Mouse (Mus musculus): ENCODE data around the gene Smim20. TPM values are rescaled to one million over a fixed set of nuclear protein-coding genes. Genes with fewer than 3 reads are reported as not detected.

Smim20 gene
- 10 to 100 TPM; 25.7 to 27.6 TPM for total RNA-seq (2021)

GRCm38 (mm10) chr5:53266931-53267853, at the start of gene Smim20:
Gene Smim20, plus strand, starts transcription at chr5:53267083.
- intact Hi-C loops (cut with DNase I): no loop called here
- DNase-seq: peak; percentile 82

GRCm38 (mm10) chr5:53225434-53225833, 41.4 kb upstream of the Smim20 start:
- DNase-seq: no peak
- intact Hi-C loops (cut with DNase I): no loop called here

DNA sequence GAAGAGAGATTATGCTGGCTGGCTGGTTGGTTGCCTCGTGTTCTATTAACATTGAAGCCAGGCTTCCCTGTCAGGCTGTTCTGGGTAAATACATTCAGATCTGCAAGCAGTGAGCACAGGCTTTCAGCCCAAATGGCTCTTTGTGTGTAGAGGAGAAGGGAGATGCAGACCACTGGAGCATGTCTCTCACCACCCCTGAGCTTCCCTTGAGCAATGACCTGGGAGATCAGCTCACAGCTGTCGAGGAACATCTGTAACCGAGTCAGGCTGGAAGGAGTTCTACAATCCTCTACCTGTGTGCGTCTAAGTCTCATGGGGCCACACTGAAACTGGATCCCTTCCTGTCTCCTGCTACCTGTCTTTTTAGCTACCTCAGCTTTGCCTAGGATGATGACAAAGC, 36.3 kb upstream of the Smim20 start:
- intact Hi-C loops (cut with DNase I): no loop called here
- DNase-seq: no peak

DNA sequence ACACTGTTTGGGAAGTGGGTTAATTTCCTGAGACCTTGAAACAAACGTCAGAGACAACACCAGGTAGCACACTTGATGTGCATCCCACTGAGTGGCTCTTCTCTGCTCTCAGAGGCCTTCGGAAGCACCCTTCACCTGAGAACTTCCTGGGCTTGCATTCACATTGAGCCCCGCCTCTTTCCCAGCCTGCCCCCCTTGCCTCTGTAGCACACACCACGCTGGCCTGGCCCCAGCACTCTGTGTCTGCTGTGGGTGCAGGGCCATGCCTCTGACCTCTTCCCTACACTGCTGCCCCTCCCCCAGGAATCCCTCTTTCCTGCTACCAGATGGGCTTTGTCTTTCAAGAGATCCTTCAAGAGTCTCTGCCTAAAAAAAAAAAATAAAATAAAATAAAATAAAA, 31.3 kb upstream of the Smim20 start:
- no peak for DNase-seq
- intact Hi-C loops (cut with DNase I): no loop called here

GRCm38 (mm10) chr5:53236136-53236535, 30.7 kb upstream of the Smim20 start:
- no peak for DNase-seq
- intact Hi-C loops (cut with DNase I): no loop called here

- intact Hi-C loops (cut with DNase I): no loop called here
- DNase-seq: no peak
Observed at GRCm38 (mm10) chr5:53236749-53237148, 30.1 kb upstream of the Smim20 start.

- no peak for DNase-seq
- intact Hi-C loops (cut with DNase I): no loop called here
Observed at GRCm38 (mm10) chr5:53238761-53239160, 28.1 kb upstream of the Smim20 start.

GRCm38 (mm10) chr5:53239189-53239588, 27.7 kb upstream of the Smim20 start:
- intact Hi-C loops (cut with DNase I): no loop called here
- no peak for DNase-seq

DNA sequence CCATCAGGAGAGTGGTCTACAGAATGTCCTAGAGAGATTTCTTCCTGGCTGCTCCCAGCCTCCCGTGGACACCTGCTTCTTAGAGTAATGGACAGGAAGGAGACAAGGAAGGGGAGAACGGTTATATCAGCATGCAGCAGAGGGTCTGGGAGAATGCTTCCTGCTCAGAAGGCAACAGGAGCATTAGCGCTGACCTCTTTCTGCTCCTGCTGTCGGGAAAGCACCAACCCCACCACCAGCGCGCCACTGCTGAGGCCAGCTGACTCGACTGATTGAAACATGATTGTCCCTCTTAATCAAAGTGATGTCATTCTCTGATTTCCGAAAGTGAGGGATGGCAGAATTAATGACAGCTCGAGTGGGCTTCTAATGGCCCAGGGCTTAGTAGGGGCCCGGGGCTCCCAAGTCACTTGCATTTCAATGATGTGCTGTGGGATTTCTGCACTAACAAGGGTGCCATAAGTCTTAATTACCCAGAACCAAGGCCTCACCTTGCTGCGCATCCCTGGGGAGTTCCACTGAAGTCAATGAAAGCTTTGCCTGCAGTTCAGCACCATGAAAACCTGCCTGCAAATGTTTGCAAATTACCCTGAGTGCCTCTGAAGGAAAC, 26.9 kb upstream of the Smim20 start:
- intact Hi-C loops (cut with DNase I): no loop called here
- no peak for DNase-seq

DNA sequence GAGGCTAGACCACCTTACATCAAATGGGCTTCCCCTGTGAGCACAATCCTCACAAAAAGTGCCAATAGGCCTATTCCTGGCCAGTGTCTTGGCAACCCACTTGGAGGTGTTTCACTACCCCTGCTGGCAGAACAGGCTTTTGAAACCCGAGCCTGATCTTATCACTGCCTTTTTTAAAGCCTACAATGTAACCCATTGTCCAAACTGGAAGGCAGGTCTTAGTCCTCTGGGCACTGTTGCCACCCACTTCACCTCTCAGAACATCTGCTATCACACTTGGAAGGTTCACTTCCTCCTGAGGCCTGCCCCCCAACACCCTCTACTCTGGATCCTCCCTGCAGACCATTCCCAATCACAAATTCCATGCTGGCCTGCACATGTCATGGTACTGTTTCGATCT, 25.8 kb upstream of the Smim20 start:
- intact Hi-C loops (cut with DNase I): no loop called here
- no peak for DNase-seq

DNA sequence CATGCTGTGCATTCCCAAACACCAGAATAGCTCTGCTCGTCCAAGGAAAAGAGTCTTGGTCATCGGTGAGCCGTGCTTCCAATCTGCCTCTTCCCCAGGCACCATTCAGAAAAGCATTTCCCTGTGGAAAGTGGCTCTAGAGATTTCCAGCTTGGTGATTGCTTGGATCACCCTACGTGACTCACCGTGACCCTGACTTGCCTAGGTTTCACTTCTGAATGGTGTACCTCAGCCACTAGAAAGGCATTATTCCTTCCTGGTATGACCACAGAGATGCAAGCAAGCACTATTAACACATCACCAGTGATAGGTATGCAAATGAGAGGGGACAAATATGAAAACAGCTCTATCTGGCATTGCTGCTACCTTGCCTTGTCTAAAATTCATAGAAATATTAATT, 24.9 kb upstream of the Smim20 start:
- intact Hi-C loops (cut with DNase I): no loop called here
- DNase-seq: no peak

GRCm38 (mm10) chr5:53242865-53243499, 23.9 kb upstream of the Smim20 start:
- intact Hi-C loops (cut with DNase I): no loop called here
- DNase-seq: no peak

DNA sequence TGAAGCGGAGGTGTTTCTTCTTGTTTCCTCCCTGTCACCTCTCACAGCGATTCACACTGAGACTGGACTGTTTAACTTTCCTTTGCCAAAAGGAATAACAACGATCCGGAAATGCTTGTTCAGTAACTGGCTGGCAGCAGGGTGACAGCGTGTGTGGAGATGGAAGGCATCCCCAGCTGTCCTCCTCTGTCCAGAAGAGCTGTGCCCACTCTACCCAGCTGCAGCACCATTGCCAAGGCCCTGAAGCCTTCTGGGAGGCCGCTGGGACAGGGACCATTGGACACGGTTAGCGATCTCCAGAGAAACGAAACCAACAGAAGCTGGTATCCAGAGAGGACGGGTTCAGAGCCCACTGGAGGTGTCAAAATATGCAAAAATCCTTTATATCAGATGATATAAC, 22.9 kb upstream of the Smim20 start:
- peak; percentile 58 for DNase-seq
- intact Hi-C loops (cut with DNase I): no loop called here

DNA sequence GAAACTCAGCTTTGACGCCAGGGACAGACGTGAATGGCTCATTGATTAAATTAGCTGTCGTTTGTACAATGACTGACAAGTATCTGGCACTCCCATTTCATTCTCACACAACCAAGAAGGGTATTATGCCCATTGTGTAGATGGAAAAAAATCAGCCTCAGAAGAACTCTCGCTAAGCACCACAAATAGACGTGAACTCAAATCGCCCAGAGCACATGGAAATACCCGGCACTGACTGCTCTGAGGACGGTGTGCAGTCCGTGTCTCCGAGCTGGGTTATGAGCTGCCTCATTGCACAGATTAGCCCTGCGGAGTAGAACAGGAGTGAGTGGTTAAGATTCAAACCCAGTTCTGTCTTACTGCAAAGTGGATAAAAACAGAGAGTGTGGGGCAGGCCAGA, 18.4 kb upstream of the Smim20 start:
- DNase-seq: no peak
- intact Hi-C loops (cut with DNase I): no loop called here

DNA sequence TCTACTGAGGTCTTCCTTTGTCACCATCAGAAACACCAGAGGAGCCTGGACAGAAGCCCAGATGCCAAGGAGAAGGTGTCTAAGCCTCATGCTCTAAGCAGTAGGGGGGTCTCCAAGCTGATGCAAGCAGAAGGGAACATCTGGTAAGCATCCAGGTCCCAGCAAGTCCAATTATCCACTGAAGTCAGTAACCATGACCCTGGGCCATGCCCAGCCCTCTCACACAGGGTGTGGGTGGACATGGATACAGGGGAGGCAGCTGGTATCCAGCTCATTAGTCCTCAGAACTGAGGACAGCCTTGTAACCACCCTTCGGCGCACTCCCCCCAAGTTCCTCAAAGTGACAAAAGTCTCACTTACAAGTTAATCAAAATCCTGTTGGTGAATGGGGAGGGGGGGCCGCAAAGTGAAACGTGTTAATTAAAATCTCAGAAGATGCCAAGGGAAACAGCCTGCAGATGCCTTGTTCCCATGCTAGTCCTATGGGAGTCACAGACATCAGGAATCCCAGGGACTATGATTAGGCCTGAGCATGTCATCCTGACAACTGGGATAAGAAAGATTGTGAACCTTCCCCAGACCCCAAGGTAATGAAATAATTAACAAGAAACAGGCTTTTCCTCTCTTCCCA, 17.3 kb upstream of the Smim20 start:
- peak; percentile 61 for DNase-seq
- intact Hi-C loops (cut with DNase I): no loop called here

DNA sequence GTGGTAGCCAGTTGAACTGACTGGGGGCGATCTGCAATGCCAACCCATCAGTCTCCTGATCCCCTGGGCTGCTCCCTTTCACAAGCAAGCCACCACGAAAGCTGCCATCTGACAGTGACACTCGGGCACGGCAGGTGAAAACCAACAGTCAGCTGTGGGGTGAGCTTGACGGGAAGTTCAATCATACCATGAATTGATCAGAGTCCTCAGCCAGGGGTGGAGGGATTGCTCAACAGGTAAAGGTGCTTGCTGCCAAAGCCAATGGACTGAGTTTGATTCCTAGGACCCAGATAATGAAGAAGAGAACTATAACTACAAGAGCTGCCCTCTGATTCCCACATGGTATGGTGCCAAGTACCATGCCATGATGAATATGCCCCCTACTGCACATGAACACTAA, 12.7 kb upstream of the Smim20 start:
- DNase-seq: no peak
- intact Hi-C loops (cut with DNase I): no loop called here

DNA sequence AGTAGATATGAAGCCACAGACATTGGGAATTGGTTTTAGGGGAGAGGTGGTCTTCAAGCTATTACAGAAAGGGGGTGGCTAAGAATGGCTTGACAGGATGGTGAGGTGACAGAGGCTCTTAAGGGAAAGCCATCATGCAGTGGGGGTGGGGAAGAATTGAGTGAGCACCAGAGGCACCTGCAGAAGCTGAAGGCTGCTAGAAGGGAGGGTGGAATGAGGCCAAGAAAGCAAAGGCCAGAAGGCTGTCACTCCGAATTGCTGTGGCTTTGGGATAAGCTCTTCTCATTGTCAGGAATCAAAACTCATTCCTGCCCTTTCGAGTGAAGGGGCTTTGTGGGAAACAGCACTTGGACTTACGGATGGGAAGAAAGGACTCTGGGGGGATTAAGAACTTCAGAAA, 12.1 kb upstream of the Smim20 start:
- DNase-seq: no peak
- intact Hi-C loops (cut with DNase I): no loop called here

DNA sequence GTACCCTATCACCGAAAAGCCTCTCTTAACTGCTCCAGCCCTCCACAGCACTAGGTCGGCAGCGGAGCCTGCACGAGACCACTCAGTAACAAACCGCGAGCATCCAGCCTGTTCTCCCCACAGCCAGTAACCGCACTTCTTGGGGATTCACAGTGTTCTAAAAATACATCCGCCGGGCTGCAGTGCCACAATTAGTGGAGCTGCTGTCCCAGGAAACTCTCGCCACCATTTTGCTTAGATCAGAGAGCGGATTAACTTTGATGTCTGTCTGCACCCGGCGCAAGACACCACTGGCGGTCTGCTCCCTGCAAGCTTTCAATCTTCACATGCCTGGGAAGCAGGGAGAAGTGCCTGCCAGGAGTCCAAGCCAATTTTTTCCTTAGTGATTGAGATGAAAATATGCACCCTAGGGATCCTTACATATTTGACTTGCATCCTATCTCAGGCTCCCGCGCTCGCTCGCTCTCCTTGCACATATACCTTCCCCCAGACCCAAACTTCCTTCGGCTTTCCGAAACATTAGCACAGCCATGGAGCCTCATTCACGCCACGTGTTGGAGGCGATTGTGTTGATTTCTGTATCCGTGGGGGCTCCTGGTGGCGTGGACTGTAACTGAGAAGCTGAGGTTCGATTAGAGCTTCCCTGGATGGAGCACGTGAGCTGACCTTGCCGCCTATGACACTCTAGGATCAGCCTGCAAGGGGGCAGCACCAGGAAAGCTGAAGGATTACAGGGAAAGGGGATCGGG, 8.7 kb upstream of the Smim20 start:
- intact Hi-C loops (cut with DNase I): no loop called here
- no peak for DNase-seq

GRCm38 (mm10) chr5:53259894-53260293, 7.0 kb upstream of the Smim20 start:
- no peak for DNase-seq
- intact Hi-C loops (cut with DNase I): no loop called here

DNA sequence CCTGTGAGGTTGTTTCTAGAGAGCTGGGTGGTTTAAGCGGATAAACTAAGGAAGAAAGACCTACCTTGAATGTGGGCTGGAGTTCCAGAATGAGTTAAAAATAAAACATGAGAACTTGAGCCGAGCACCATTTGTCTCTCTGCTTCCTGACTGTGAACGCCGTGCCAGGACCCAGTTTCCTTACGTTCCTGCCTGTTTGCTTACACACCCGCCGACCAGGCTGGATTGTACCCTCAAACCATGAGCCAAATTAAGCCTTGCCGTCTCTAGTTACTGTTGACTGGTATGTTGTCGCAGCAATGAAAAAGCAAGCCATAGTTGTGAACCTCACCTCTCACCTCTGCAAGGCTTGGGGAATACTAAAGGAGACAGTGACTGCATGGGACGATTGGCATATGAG, 4.9 kb upstream of the Smim20 start:
- intact Hi-C loops (cut with DNase I): no loop called here
- no peak for DNase-seq

DNA sequence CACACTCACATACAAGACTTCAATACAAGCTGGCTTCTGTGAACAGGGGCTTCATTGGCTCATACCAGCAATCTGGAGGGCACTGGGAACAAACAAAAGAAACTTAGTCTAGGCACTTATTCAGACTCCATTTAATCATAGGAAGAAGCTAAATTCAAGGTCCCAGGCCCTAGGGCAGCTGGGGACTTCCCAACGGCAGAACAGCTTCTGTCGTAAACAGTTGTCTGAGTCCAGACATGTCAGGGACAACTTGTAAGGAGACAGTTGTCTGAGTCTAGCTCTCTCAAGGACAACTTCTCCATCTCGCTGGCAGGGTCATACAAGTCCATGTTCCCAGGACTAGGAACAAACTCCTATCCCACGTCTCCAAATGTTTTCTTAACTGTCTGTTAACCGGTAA, 2.8 kb upstream of the Smim20 start:
- DNase-seq: no peak

More for the DNA sequence above, 2.8 kb upstream of the Smim20 start:
- intact Hi-C loops (cut with DNase I): no loop called here

All from left cerebral cortex, postnatal 4 days (tissue).